Mouse (Mus musculus) heart, embryonic 11.5 days (tissue): ENCODE results near the gene Arhgef3. TPM values are rescaled to one million over a fixed set of nuclear protein-coding genes. Genes with fewer than 3 reads are reported as not detected.

ENCODE experiments used
- ATAC-seq: fragments of 200-750 bp; cut with Nextera tagmentation; replicated peaks from 2 replicates; pipeline ENCODE4 v1.8.0; 2017; ENCODE audit warnings: moderate library complexity; ENCODE audit not compliant: insufficient number of reproducible peaks, low FRiP score, low TSS enrichment
- H3K27ac ChIP-seq: fragments of 300-500 bp; sonication (generic); 2 replicates; pipeline ENCODE4 v1.5.1; 2014; ENCODE audit warnings: mild to moderate bottlenecking, low read depth, low read length
- H3K27me3 ChIP-seq: fragments of 300-500 bp; sonication (generic); 2 replicates; pipeline ENCODE4 v1.6.1; 2014; ENCODE audit warnings: mild to moderate bottlenecking, low read length, mixed read lengths; ENCODE audit not compliant: control insufficient read depth, insufficient read depth
- H3K36me3 ChIP-seq: fragments of 300-500 bp; sonication (generic); 2 replicates; pipeline ENCODE4 v1.6.1; 2014; ENCODE audit warnings: mild to moderate bottlenecking, low read length, moderate library complexity, mixed read lengths; ENCODE audit not compliant: control insufficient read depth, insufficient read depth
- H3K4me1 ChIP-seq: fragments of 300-500 bp; sonication (generic); 2 replicates; pipeline ENCODE4 v1.6.1; 2014; ENCODE audit warnings: low read length; ENCODE audit not compliant: control insufficient read depth, insufficient read depth
- H3K4me2 ChIP-seq: fragments of 300-500 bp; sonication (generic); 2 replicates; pipeline ENCODE4 v1.6.1; 2014; ENCODE audit warnings: mild to moderate bottlenecking, moderate library complexity
- H3K4me3 ChIP-seq: fragments of 300-500 bp; sonication (generic); 2 replicates; pipeline ENCODE4 v1.5.1; 2014; ENCODE audit warnings: low read depth, low read length
- H3K9ac ChIP-seq: fragments of 300-500 bp; sonication (generic); 2 replicates; pipeline ENCODE4 v1.6.1; 2014; ENCODE audit warnings: mild to moderate bottlenecking, low read depth, low read length, moderate library complexity
- H3K9me3 ChIP-seq: fragments of 300-500 bp; sonication (generic); replicated peaks from 2 replicates; pipeline ENCODE4 v1.6.1; 2016; ENCODE audit warnings: low read length; ENCODE audit not compliant: control insufficient read depth
- WGBS: fragments of 180-500 bp; shearing (Covaris S2); extraction: QIAGEN DNeasy Blood & Tissue Kit; methylation state at CpG from one replicate; pipeline ENCODE4 v1.1.7; 2014; ENCODE audit not compliant: insufficient replicate concordance; 5-methylcytosine and 5-hydroxymethylcytosine counted together
- polyA plus RNA-seq: library from polyadenylated mRNA; unstranded; fragments of >200 nt; fragmentation: Nextera tagmentation; extraction: Ambion mirVana; gene quantifications from 2 replicates; pipeline ENCODE4 v1.2.1, GENCODE M21; 2014

The Arhgef3 gene
- polyA plus RNA-seq, 1 experiment from 2014 or later = 10.1 TPM

DNA sequence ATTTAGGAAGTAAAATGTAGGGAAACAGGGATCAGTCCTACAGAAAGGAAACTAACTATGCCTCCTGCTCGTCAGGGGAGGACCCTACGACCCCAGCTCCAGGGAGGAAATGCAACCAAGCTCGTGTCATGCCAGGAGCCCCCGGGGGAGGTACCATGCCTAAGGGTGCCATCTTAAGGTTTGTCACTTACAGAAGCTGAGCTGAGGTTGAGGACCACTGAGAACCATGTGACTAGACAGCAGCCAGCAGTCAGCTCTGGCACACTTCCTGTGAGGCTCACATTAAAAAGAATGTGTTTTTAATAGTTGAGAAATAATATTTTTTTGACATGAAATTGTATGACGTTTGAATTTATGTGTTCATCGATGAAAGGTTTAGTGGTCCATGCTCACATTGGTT, 242.4 kb downstream of the Arhgef3 start:
- 73% methylated on average over 6 of the region's 6 CpGs for WGBS
- no peak for ATAC-seq
- no peak overlapping the region for H3K4me3 ChIP-seq

DNA sequence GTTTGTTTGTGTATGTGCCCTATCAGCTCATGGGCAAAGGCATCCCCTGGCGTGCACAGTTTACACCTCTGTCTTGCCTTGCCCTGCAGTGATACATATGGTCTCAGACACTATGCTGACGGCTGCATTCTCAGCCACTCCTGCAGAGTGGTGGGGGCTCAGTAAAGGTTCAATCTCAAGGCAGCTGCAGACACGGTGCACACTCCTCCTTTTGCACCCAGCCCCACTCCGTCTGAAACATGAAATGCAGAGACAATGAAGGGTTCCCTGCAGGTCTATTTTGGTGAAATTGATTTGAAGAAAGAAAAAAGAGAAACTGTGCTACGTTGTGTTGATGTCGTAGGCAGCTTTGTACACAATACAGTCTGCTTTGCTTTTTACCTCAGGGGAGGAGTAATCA, 243.5 kb downstream of the Arhgef3 start:
- no peaks in the 10 kb centered on the region; the same call in 1 of the 2 replicates for H3K4me1 ChIP-seq
- H3K4me2 ChIP-seq = no peak overlapping the region
- H3K4me3 ChIP-seq = no peak overlapping the region
- WGBS = 54% methylated on average over 6 of the region's 6 CpGs
- no peak overlapping the region for H3K9ac ChIP-seq
- no peak for ATAC-seq
- H3K36me3 ChIP-seq = no peaks in the 10 kb centered on the region
- H3K27me3 ChIP-seq = no peaks in the 10 kb centered on the region
- no peak overlapping the region for H3K27ac ChIP-seq
- H3K9me3 ChIP-seq = no peaks in the 10 kb centered on the region

More for the DNA sequence above, 242.4 kb downstream of the Arhgef3 start:
- no peaks in the 10 kb centered on the region for H3K36me3 ChIP-seq
- H3K9ac ChIP-seq = no peak overlapping the region
- no peaks in the 10 kb centered on the region; the same call in 1 of the 2 replicates for H3K4me1 ChIP-seq
- H3K9me3 ChIP-seq = no peaks in the 10 kb centered on the region
- H3K27ac ChIP-seq = no peak overlapping the region
- H3K4me2 ChIP-seq = no peak overlapping the region
- H3K27me3 ChIP-seq = no peaks in the 10 kb centered on the region

- H3K4me1 ChIP-seq = no peaks in the 10 kb centered on the region; the same call in 1 of the 2 replicates
- no peak overlapping the region for H3K4me2 ChIP-seq
- no peaks in the 10 kb centered on the region for H3K36me3 ChIP-seq
- H3K9me3 ChIP-seq = no peaks in the 10 kb centered on the region
- no peak overlapping the region for H3K4me3 ChIP-seq
- H3K27me3 ChIP-seq = no peaks in the 10 kb centered on the region
- H3K27ac ChIP-seq = no peak overlapping the region
- no peak for ATAC-seq
- 84% methylated on average over 7 of the region's 7 CpGs for WGBS
- H3K9ac ChIP-seq = no peak overlapping the region
Observed at GRCm38 (mm10) chr14:27360849-27361248, 246.2 kb downstream of the Arhgef3 start.

- Histone ChIP-seq H3K36me3 (no peaks in the 10 kb centered on the region), H3K9ac (no peak overlapping the region), H3K4me1 (no peaks in the 10 kb centered on the region), H3K27me3 (no peaks in the 10 kb centered on the region), H3K9me3 (no peaks in the 10 kb centered on the region), H3K4me3 (no peak overlapping the region), H3K4me2 (no peak overlapping the region), H3K27ac (no peak overlapping the region)
- no peak for ATAC-seq
- 73% methylated on average over 4 of the region's 4 CpGs for WGBS
Observed at GRCm38 (mm10) chr14:27361514-27361913, 246.8 kb downstream of the Arhgef3 start.

DNA sequence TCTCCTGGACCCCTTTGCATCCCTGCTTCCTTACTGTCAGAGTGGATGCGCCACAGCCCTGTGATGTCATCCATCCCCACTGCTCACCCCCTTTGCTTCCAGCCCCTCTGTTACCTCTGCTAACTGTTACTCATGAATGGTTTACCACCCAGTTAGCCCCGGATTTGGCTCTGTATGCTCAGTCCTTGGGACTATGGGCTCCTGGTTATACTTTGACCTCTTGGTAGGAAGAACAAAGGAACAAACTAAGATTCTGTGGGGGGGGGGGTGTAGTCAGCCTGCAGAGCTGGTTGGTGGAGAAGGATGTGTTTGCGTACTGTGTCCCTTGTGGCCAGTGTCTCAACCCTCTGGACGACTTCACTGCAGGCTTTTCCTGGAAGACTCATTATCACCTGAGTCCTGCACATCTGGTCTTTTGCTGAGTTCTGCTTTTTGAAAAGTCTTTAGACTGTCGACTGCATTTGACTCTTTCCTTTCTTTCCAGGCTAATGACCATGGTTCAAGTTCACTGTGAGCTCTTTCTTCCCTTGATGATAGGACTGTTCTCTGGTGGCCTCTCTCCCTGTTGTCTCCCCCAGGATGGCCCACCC, 250.1 kb downstream of the Arhgef3 start:
- Histone ChIP-seq H3K4me2 (no peak overlapping the region), H3K4me3 (no peak overlapping the region), H3K36me3 (no peaks in the 10 kb centered on the region), H3K4me1 (peaks cover 12% of the 10 kb centered on the region), H3K27me3 (no peaks in the 10 kb centered on the region), H3K27ac (no peak overlapping the region), H3K9ac (no peak overlapping the region), H3K9me3 (no peaks in the 10 kb centered on the region)
- 65% methylated on average over 5 of the region's 5 CpGs for WGBS
- ATAC-seq = no peak

- ATAC-seq = no peak
- WGBS = 72% methylated on average over 10 of the region's 10 CpGs
- H3K4me3 ChIP-seq = no peak overlapping the region
- no peaks in the 10 kb centered on the region for H3K27me3 ChIP-seq
- no peaks in the 10 kb centered on the region for H3K36me3 ChIP-seq
- H3K27ac ChIP-seq = 0 out of 2 replicates have a peak overlapping the region, but pooled peaks have one; percentile 32
- H3K4me2 ChIP-seq = no peak overlapping the region
- H3K9ac ChIP-seq = no peak overlapping the region
- H3K9me3 ChIP-seq = no peaks in the 10 kb centered on the region
- H3K4me1 ChIP-seq = peaks cover 12% of the 10 kb centered on the region
Observed at GRCm38 (mm10) chr14:27367117-27367711, 252.5 kb downstream of the Arhgef3 start.

- H3K9me3 ChIP-seq = no peaks in the 10 kb centered on the region
- H3K4me3 ChIP-seq = no peak overlapping the region
- H3K4me1 ChIP-seq = peaks cover 12% of the 10 kb centered on the region
- no peak overlapping the region for H3K9ac ChIP-seq
- no peaks in the 10 kb centered on the region for H3K27me3 ChIP-seq
- WGBS = 50% methylated on average over 4 of the region's 4 CpGs
- H3K4me2 ChIP-seq = no peak overlapping the region
- H3K36me3 ChIP-seq = no peaks in the 10 kb centered on the region
- H3K27ac ChIP-seq = peak overlapping the region; percentile 35; the same call in 1 of the 2 replicates
- no peak for ATAC-seq
Observed at GRCm38 (mm10) chr14:27368619-27369018, 253.9 kb downstream of the Arhgef3 start.

DNA sequence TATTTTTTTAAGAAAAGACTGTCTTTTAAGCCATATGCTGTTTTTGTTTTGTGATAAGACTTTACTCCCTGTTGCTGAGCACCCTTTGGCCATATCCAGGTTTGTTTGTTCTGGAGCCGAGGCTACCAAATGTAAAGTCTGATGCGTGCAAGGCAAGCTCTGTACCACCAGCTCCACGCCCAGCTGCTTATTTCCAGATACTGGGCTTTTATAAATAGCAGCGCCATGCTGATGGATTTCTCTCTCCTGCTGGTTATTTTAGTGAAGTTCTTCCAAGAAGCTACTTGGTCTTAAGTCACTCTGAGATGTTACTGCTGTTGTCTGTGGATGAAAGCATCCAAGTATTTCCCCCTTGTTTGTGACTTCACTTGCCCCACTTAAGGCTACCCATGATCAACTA, 254.8 kb downstream of the Arhgef3 start:
- no peak for ATAC-seq
- 63% methylated on average over 4 of the region's 4 CpGs for WGBS
- H3K9me3 ChIP-seq = no peaks in the 10 kb centered on the region
- no peak overlapping the region for H3K4me3 ChIP-seq
- H3K27ac ChIP-seq = no peak overlapping the region
- H3K4me2 ChIP-seq = no peak overlapping the region
- no peaks in the 10 kb centered on the region for H3K36me3 ChIP-seq
- no peaks in the 10 kb centered on the region for H3K27me3 ChIP-seq
- H3K9ac ChIP-seq = no peak overlapping the region
- H3K4me1 ChIP-seq = peaks cover 12% of the 10 kb centered on the region

DNA sequence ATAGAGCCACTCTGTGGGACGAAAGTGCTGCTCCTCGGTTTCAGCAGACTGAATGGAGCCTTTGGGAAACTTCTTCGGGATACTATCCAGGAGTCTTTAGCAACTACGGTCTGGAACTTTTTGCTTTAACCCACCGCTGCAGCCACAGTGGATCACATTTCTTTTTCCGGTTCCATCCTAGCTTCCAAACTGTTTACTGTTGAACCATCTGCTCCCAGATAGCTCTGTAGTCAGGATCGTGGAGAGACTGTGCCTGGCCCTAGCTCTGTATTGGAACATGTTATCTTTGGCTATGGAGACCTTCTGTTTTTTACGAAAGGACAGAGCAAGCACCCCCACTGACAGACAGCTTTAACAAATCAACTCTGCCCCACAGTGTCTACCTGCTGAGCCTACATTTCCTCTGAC, 257.0 kb downstream of the Arhgef3 start:
- ATAC-seq = no peak
- H3K4me2 ChIP-seq = no peak overlapping the region
- H3K4me1 ChIP-seq = peaks cover 12% of the 10 kb centered on the region
- H3K9ac ChIP-seq = no peak overlapping the region
- no peaks in the 10 kb centered on the region for H3K9me3 ChIP-seq
- H3K36me3 ChIP-seq = no peaks in the 10 kb centered on the region
- WGBS = 62% methylated on average over 8 of the region's 8 CpGs
- H3K27me3 ChIP-seq = no peaks in the 10 kb centered on the region
- H3K27ac ChIP-seq = no peak overlapping the region
- H3K4me3 ChIP-seq = no peak overlapping the region
